Mouse (Mus musculus) neural tube, postnatal 0 days (tissue): ENCODE results near the gene Aldh3b3. TPM values are rescaled to one million over a fixed set of nuclear protein-coding genes. Genes with fewer than 3 reads are reported as not detected.

Source experiments
- polyA plus RNA-seq: library from polyadenylated mRNA; unstranded; fragments of >200 nt; fragmentation: Nextera tagmentation; extraction: Ambion mirVana; gene quantifications from 2 replicates; pipeline ENCODE4 v1.2.1, GENCODE M21; 2015

The Aldh3b3 gene
- not detected in 2 replicates for polyA plus RNA-seq

DNA sequence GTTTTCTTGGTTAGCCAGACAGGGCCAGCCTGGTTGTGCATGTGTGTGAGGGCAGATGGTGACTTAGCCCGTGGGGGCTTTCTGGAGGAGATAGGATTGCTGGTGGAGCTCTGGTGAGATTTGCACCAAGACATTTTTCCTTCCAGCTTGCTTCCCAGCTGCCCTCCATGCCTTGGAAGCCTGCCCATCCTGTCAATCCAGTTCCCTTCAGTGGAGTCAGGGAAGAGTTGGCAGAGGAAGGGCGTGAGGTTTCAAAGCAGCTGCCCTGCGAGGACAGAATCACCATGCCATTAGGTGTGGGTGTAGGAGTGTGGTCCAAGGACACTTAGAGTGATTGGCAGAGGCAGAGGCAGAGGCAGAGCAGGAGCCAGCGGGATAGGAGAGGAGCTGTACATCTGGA, at the start of gene Aldh3b3:
Aldh3b3 (plus strand) TSS at position 176 of the 400 bp plus-strand sequence.

GRCm38 (mm10) chr19:3912337-3913204, 45.9 kb upstream of the Aldh3b3 start, which contains the start of gene Ndufs8:
Gene Ndufs8, minus strand, starts transcription at chr19:3912774.

GRCm38 (mm10) chr19:3929211-3929941, 29.1 kb upstream of the Aldh3b3 start, which contains the start of gene Aldh3b1:
Gene Aldh3b1, minus strand, starts transcription at chr19:3929808.

DNA sequence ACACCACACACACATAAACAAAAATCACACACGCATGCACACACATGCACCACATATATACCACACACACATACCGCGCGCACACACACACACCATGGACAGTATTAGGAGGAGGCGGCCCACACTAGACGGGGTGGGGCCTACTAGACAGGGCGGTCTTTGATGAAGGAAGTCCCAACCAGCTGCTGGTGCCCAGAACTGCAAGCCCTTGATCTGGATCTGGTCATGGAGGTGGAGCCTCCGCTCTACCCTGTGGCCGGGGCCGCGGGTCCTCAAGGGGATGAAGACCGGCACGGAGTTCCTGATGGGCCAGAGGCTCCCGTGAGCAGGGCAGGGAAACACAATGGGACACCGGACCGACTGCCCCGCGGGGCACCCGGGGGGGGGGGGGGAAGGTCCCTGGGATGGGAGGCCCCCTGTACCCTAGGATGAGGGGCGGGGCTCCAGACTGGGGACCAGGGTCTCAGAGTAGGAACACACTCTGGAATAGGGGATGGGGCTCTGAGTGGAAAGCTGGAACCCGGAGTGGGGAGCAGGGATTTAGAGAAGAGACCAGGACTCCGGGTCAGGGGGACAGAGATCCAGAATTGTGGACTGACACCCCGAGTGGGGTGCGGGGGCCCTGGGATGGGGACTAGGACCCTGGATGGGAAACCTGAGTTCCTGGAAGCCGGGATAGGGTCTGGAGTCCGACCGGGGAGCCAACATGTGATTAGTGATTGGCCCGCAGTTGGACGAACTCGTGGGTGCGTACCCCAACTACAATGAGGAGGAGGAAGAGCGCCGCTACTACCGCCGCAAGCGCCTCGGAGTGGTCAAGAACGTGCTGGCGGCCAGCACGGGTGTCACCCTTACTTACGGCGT, 23.2 kb upstream of the Aldh3b3 start, which contains the start of gene Unc93b1:
Unc93b1 (plus strand) TSS at position 155 of the 864 bp plus-strand sequence.

DNA sequence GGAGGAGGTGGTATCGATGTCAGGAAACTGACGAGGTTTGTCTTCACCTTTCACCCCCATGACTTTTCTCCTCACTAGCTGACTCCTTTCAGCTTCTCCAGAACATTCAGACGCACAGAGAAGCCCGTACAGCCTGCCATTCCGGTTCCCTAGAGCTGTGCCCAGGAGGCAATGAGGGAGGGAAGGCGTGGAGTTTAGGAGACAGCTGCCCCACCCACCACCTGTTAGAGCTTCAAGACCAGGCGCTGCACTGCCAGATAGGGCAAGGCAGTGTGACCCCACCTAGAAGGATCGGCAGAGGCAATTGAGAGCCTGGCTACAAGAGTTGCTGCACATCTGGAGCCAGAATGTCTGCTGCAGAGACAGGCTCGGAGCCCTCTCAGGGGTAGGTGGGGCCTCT, 13.8 kb downstream of the Aldh3b3 start, which contains the start of gene Aldh3b2:
Aldh3b2 (plus strand) TSS at position 100 of the 400 bp plus-strand sequence.

DNA sequence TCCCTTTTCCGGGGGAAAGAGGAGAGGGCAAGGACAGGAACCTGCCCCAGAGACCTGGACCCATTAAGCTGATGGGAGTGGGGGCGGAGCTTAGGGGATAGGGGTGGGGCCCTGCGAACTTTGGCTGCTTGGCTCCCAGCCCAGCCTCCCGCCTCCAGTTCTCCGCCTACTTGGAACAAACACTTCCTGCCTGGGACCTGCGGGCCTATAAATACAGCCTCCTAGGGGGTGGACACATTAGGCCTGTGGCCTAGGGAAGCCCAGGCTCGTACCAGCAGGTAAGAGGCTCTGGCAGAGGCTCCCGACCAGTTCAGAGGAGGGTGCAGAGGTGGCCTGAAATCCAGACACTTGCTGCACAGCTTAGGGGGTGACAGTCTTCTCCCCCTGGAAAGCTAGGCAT, 27.9 kb downstream of the Aldh3b3 start, which contains the start of gene Acy3:
Acy3 (plus strand) TSS at position 237 of the 400 bp plus-strand sequence.

GRCm38 (mm10) chr19:3992416-3992815, 34.0 kb downstream of the Aldh3b3 start, which contains the start of gene Tbx10:
Gene Tbx10, plus strand, starts transcription at chr19:3992752.

GRCm38 (mm10) chr19:4000119-4000900, 41.9 kb downstream of the Aldh3b3 start, which contains the start of the genes Nudt8 and Gm49405:
Gene Nudt8, plus strand, starts transcription at chr19:4000580.
Gene Gm49405, plus strand, starts transcription at chr19:4000626.

GRCm38 (mm10) chr19:4003112-4003511, 44.7 kb downstream of the Aldh3b3 start, which contains the start of gene Doc2g:
Gene Doc2g, plus strand, starts transcription at chr19:4003313.

GRCm38 (mm10) chr19:4012432-4013022, 54.1 kb downstream of the Aldh3b3 start, which contains the start of gene Ndufv1:
Gene Ndufv1, minus strand, starts transcription at chr19:4012806.

Other genes with a start within 250 kb of the Aldh3b3 start
- 29.7 and 36.1 TPM in 2 replicates for gene Kmt5b, start 191.2 kb upstream of the Aldh3b3 start, polyA plus RNA-seq
- 54.1 and 55.6 TPM in 2 replicates for gene Chka, start 106.9 kb upstream of the Aldh3b3 start, polyA plus RNA-seq
- gene Tcirg1, start 51.5 kb upstream of the Aldh3b3 start, polyA plus RNA-seq: 19.2 and 21.3 TPM in 2 replicates
- 418 and 427 TPM in 2 replicates for gene Ndufs8, start 45.9 kb upstream of the Aldh3b3 start, polyA plus RNA-seq
- 5.1 and 5.3 TPM in 2 replicates for gene Aldh3b1, start 28.8 kb upstream of the Aldh3b3 start, polyA plus RNA-seq
- gene Unc93b1, start 23.5 kb upstream of the Aldh3b3 start, polyA plus RNA-seq: 18.9 and 23.6 TPM in 2 replicates
- gene Aldh3b2, start 13.7 kb downstream of the Aldh3b3 start, polyA plus RNA-seq: 0.45 TPM in 2 replicates
- gene Acy3, start 27.9 kb downstream of the Aldh3b3 start, polyA plus RNA-seq: 4.4 and 5.1 TPM in 2 replicates
- 0.12 TPM in 1 of 2 replicates, not detected in the other for gene Tbx10, start 34.1 kb downstream of the Aldh3b3 start, polyA plus RNA-seq
- gene Nudt8, start 41.9 kb downstream of the Aldh3b3 start, polyA plus RNA-seq: 26.9 and 27.1 TPM in 2 replicates
- 2.2 and 2.6 TPM in 2 replicates for gene Gm49405, start 42.0 kb downstream of the Aldh3b3 start, polyA plus RNA-seq
- gene Doc2g, start 44.7 kb downstream of the Aldh3b3 start, polyA plus RNA-seq: 3.2 TPM in 2 replicates
- 281 and 291 TPM in 2 replicates for gene Ndufv1, start 54.2 kb downstream of the Aldh3b3 start, polyA plus RNA-seq
- 590 and 603 TPM in 2 replicates for gene Gstp1, start 79.3 kb downstream of the Aldh3b3 start, polyA plus RNA-seq
- 0.48 and 2.7 TPM in 2 replicates for gene Gstp2, start 87.4 kb downstream of the Aldh3b3 start, polyA plus RNA-seq
- not detected in 2 replicates for gene Gstp3, start 100.9 kb downstream of the Aldh3b3 start, polyA plus RNA-seq
- gene Cabp2, start 122.9 kb downstream of the Aldh3b3 start, polyA plus RNA-seq: not detected in 2 replicates
- gene Cdk2ap2, start 138.5 kb downstream of the Aldh3b3 start, polyA plus RNA-seq: 74.2 and 77.2 TPM in 2 replicates
- gene Pitpnm1, start 141.4 kb downstream of the Aldh3b3 start, polyA plus RNA-seq: 90.8 and 110 TPM in 2 replicates
- gene Aip, start 167.2 kb downstream of the Aldh3b3 start, polyA plus RNA-seq: 103 and 106 TPM in 2 replicates
- gene Gpr152, start 181.1 kb downstream of the Aldh3b3 start, polyA plus RNA-seq: not detected in 2 replicates
- gene Cabp4, start 185.4 kb downstream of the Aldh3b3 start, polyA plus RNA-seq: 0.26 and 0.76 TPM in 2 replicates
- 94.3 and 112 TPM in 2 replicates for gene Coro1b, start 190.0 kb downstream of the Aldh3b3 start, polyA plus RNA-seq
- gene Ptprcap, start 195.0 kb downstream of the Aldh3b3 start, polyA plus RNA-seq: 0.70 TPM in 1 of 2 replicates, not detected in the other
- 41.9 and 53.4 TPM in 2 replicates for gene Rps6kb2, start 204.7 kb downstream of the Aldh3b3 start, polyA plus RNA-seq
- gene Carns1, start 216.8 kb downstream of the Aldh3b3 start, polyA plus RNA-seq: 6.2 and 6.6 TPM in 2 replicates
- 1.2 and 1.6 TPM in 2 replicates for gene Tbc1d10c, start 232.6 kb downstream of the Aldh3b3 start, polyA plus RNA-seq
- 572 and 576 TPM in 2 replicates for gene Ppp1ca, start 233.4 kb downstream of the Aldh3b3 start, polyA plus RNA-seq
- gene Rad9a, start 243.0 kb downstream of the Aldh3b3 start, polyA plus RNA-seq: 14.9 and 15.7 TPM in 2 replicates